Mouse (Mus musculus) liver, adult 2 months (tissue): ENCODE results near the gene Kcnq5.

ENCODE experiments used
- CTCF ChIP-seq: fragments of 200-500 bp; IDR thresholded peaks from 2 replicates; pipeline ENCODE4 v1.5.1; 2011; ENCODE audit warnings: low read depth, low read length, control low read depth
- POLR2A ChIP-seq: fragments of 200-500 bp; IDR thresholded peaks from 2 replicates; pipeline ENCODE4 v1.6.1; 2011; ENCODE audit warnings: low read length, control low read depth; ENCODE audit not compliant: insufficient read depth; ENCODE audit errors: extremely low read depth

- TF ChIP-seq CTCF (no peak), POLR2A (no peak)
Observed at GRCm38 (mm10) chr1:21521995-21522394, 439.7 kb downstream of the Kcnq5 start.
